Mouse (Mus musculus): ENCODE measurements around the gene Nudt2. TPM values are rescaled to one million over a fixed set of nuclear protein-coding genes. Genes with fewer than 3 reads are reported as not detected.

Gene Nudt2
- polyA plus RNA-seq, 1 experiment from 2014 or later = 59.7 TPM

- Histone ChIP-seq H3K4me1 (ENCODE audit: control insufficient read depth, insufficient read depth, low read length) (no peaks in the 10 kb centered on the region), H3K4me2 (ENCODE audit: low read depth, low read length) (no peak overlapping the region), H3K9me3 (replicated peaks; ENCODE audit: control insufficient read depth, low read length) (no peaks in the 10 kb centered on the region), H3K36me3 (replicated peaks; ENCODE audit: control insufficient read depth, insufficient read depth, low read depth, low read length) (no peaks in the 10 kb centered on the region), H3K4me3 (ENCODE audit: low read depth, low read length) (no peak overlapping the region), H3K9ac (replicated peaks; ENCODE audit: low read length) (no peak overlapping the region), H3K27me3 (ENCODE audit: control insufficient read depth, insufficient read depth, low read length) (no peaks in the 10 kb centered on the region), H3K27ac (replicated peaks; ENCODE audit: low read depth, low read length) (no peak overlapping the region)
- peak; percentile 65 for DNase-seq (ENCODE audit: low spot score)
- WGBS = 50% methylated on average over 5 of the region's 5 CpGs
- ATAC-seq (replicated peaks; ENCODE audit: insufficient number of reproducible peaks, low FRiP score, low TSS enrichment, low read depth) = no peak
These were observed 57.8 kb downstream of the Nudt2 start for GRCm38 (mm10) chr4:41522788-41523187.

GRCm38 (mm10) chr4:41523839-41524238 is 58.9 kb downstream of the Nudt2 start:
- Histone ChIP-seq H3K4me3 (ENCODE audit: low read depth, low read length) (no peak overlapping the region), H3K4me2 (ENCODE audit: low read depth, low read length) (no peak overlapping the region), H3K9ac (replicated peaks; ENCODE audit: low read length) (no peak overlapping the region), H3K27me3 (ENCODE audit: control insufficient read depth, insufficient read depth, low read length) (no peaks in the 10 kb centered on the region), H3K27ac (replicated peaks; ENCODE audit: low read depth, low read length) (no peak overlapping the region), H3K4me1 (ENCODE audit: control insufficient read depth, insufficient read depth, low read length) (no peaks in the 10 kb centered on the region), H3K36me3 (replicated peaks; ENCODE audit: control insufficient read depth, insufficient read depth, low read depth, low read length) (no peaks in the 10 kb centered on the region), H3K9me3 (replicated peaks; ENCODE audit: control insufficient read depth, low read length) (no peaks in the 10 kb centered on the region)
- DNase-seq (ENCODE audit: low spot score) (no peak), ATAC-seq (replicated peaks; ENCODE audit: insufficient number of reproducible peaks, low FRiP score, low TSS enrichment, low read depth) (no peak)
- 75% methylated on average over 7 of the region's 7 CpGs for WGBS

GRCm38 (mm10) chr4:41524829-41525228 is 59.9 kb downstream of the Nudt2 start:
- Histone ChIP-seq H3K4me1 (ENCODE audit: control insufficient read depth, insufficient read depth, low read length) (no peaks in the 10 kb centered on the region), H3K27me3 (ENCODE audit: control insufficient read depth, insufficient read depth, low read length) (no peaks in the 10 kb centered on the region), H3K27ac (replicated peaks; ENCODE audit: low read depth, low read length) (no peak overlapping the region), H3K9me3 (replicated peaks; ENCODE audit: control insufficient read depth, low read length) (no peaks in the 10 kb centered on the region), H3K9ac (replicated peaks; ENCODE audit: low read length) (no peak overlapping the region), H3K4me2 (ENCODE audit: low read depth, low read length) (no peak overlapping the region), H3K4me3 (ENCODE audit: low read depth, low read length) (no peak overlapping the region), H3K36me3 (replicated peaks; ENCODE audit: control insufficient read depth, insufficient read depth, low read depth, low read length) (no peaks in the 10 kb centered on the region)
- ATAC-seq (replicated peaks; ENCODE audit: insufficient number of reproducible peaks, low FRiP score, low TSS enrichment, low read depth) = no peak
- WGBS = 72% methylated on average over 9 of the region's 9 CpGs
- DNase-seq (ENCODE audit: low spot score) = no peak

- H3K36me3 ChIP-seq (replicated peaks; ENCODE audit: control insufficient read depth, insufficient read depth, low read depth, low read length) = no peaks in the 10 kb centered on the region
- no peak overlapping the region for H3K9ac ChIP-seq (replicated peaks; ENCODE audit: low read length)
- no peak overlapping the region for H3K27ac ChIP-seq (replicated peaks; ENCODE audit: low read depth, low read length)
- H3K4me1 ChIP-seq (ENCODE audit: control insufficient read depth, insufficient read depth, low read length) = no peaks in the 10 kb centered on the region
- no peaks in the 10 kb centered on the region for H3K9me3 ChIP-seq (replicated peaks; ENCODE audit: control insufficient read depth, low read length)
- no peak overlapping the region for H3K4me3 ChIP-seq (ENCODE audit: low read depth, low read length)
- H3K27me3 ChIP-seq (ENCODE audit: control insufficient read depth, insufficient read depth, low read length) = no peaks in the 10 kb centered on the region
- DNase-seq (ENCODE audit: low spot score) = no peak
- ATAC-seq (replicated peaks; ENCODE audit: insufficient number of reproducible peaks, low FRiP score, low TSS enrichment, low read depth) = no peak
- WGBS = 60% methylated on average over 7 of the region's 7 CpGs
- H3K4me2 ChIP-seq (ENCODE audit: low read depth, low read length) = no peak overlapping the region
These were observed 61.6 kb downstream of the Nudt2 start for GRCm38 (mm10) chr4:41526553-41526952.

- no peak overlapping the region for H3K9ac ChIP-seq (replicated peaks; ENCODE audit: low read length)
- H3K4me3 ChIP-seq (ENCODE audit: low read depth, low read length) = no peak overlapping the region
- no peak overlapping the region for H3K4me2 ChIP-seq (ENCODE audit: low read depth, low read length)
These were observed 62.1 kb downstream of the Nudt2 start for GRCm38 (mm10) chr4:41527076-41527475.

GRCm38 (mm10) chr4:41527996-41528395 is 63.0 kb downstream of the Nudt2 start:
- Histone ChIP-seq H3K4me1 (ENCODE audit: control insufficient read depth, insufficient read depth, low read length) (no peaks in the 10 kb centered on the region), H3K36me3 (replicated peaks; ENCODE audit: control insufficient read depth, insufficient read depth, low read depth, low read length) (no peaks in the 10 kb centered on the region)
- WGBS = 44% methylated on average over 8 of the region's 8 CpGs

More at GRCm38 (mm10) chr4:41527076-41527475, 62.1 kb downstream of the Nudt2 start:
- no peaks in the 10 kb centered on the region for H3K36me3 ChIP-seq (replicated peaks; ENCODE audit: control insufficient read depth, insufficient read depth, low read depth, low read length)
- WGBS = 39% methylated on average over 13 of the region's 13 CpGs
- no peak for ATAC-seq (replicated peaks; ENCODE audit: insufficient number of reproducible peaks, low FRiP score, low TSS enrichment, low read depth)
- H3K9me3 ChIP-seq (replicated peaks; ENCODE audit: control insufficient read depth, low read length) = no peaks in the 10 kb centered on the region
- no peak for DNase-seq (ENCODE audit: low spot score)
- no peaks in the 10 kb centered on the region for H3K27me3 ChIP-seq (ENCODE audit: control insufficient read depth, insufficient read depth, low read length)
- H3K4me1 ChIP-seq (ENCODE audit: control insufficient read depth, insufficient read depth, low read length) = no peaks in the 10 kb centered on the region
- no peak overlapping the region for H3K27ac ChIP-seq (replicated peaks; ENCODE audit: low read depth, low read length)

More at GRCm38 (mm10) chr4:41527996-41528395, 63.0 kb downstream of the Nudt2 start:
- Histone ChIP-seq H3K27ac (replicated peaks; ENCODE audit: low read depth, low read length) (no peak overlapping the region), H3K4me3 (ENCODE audit: low read depth, low read length) (no peak overlapping the region), H3K9ac (replicated peaks; ENCODE audit: low read length) (no peak overlapping the region), H3K4me2 (ENCODE audit: low read depth, low read length) (no peak overlapping the region), H3K9me3 (replicated peaks; ENCODE audit: control insufficient read depth, low read length) (no peaks in the 10 kb centered on the region), H3K27me3 (ENCODE audit: control insufficient read depth, insufficient read depth, low read length) (no peaks in the 10 kb centered on the region)
- DNase-seq (ENCODE audit: low spot score) (no peak), ATAC-seq (replicated peaks; ENCODE audit: insufficient number of reproducible peaks, low FRiP score, low TSS enrichment, low read depth) (no peak)

Other genes with a start within 250 kb of the Nudt2 start
- gene Ubap2, start 190.0 kb upstream of the Nudt2 start, polyA plus RNA-seq (2014; fragmentation: Nextera tagmentation; extraction: Ambion mirVana) = 67.3 and 69.6 TPM in 2 replicates
- 48.3 and 51.3 TPM in 2 replicates for gene Dcaf12, start 150.3 kb upstream of the Nudt2 start, polyA plus RNA-seq (2014; fragmentation: Nextera tagmentation; extraction: Ambion mirVana)
- gene Ubap1, start 116.2 kb upstream of the Nudt2 start, polyA plus RNA-seq (2014; fragmentation: Nextera tagmentation; extraction: Ambion mirVana) = 69.2 and 80.3 TPM in 2 replicates
- gene Kif24, start 264 bp upstream of the Nudt2 start, polyA plus RNA-seq (2014; fragmentation: Nextera tagmentation; extraction: Ambion mirVana) = 8.7 and 10.1 TPM in 2 replicates
- 9.7 and 11.4 TPM in 2 replicates for gene AI464131, start 37.9 kb downstream of the Nudt2 start, polyA plus RNA-seq (2014; fragmentation: Nextera tagmentation; extraction: Ambion mirVana)
- gene 1110017D15Rik, start 52.2 kb downstream of the Nudt2 start, polyA plus RNA-seq (2014; fragmentation: Nextera tagmentation; extraction: Ambion mirVana) = 6.3 and 6.4 TPM in 2 replicates
- 2.3 and 4.3 TPM in 2 replicates for gene Fam219a, start 104.4 kb downstream of the Nudt2 start, polyA plus RNA-seq (2014; fragmentation: Nextera tagmentation; extraction: Ambion mirVana)
- gene Dnaic1, start 104.6 kb downstream of the Nudt2 start, polyA plus RNA-seq (2014; fragmentation: Nextera tagmentation; extraction: Ambion mirVana) = 0.21 and 1.5 TPM in 2 replicates
- gene Enho, start 175.2 kb downstream of the Nudt2 start, polyA plus RNA-seq (2014; fragmentation: Nextera tagmentation; extraction: Ambion mirVana) = 19.9 and 24.5 TPM in 2 replicates
- gene Cntfr, start 231.9 kb downstream of the Nudt2 start, polyA plus RNA-seq (2014; fragmentation: Nextera tagmentation; extraction: Ambion mirVana) = 8.8 and 9.8 TPM in 2 replicates
- gene Il11ra1, start 234.8 kb downstream of the Nudt2 start, polyA plus RNA-seq (2014; fragmentation: Nextera tagmentation; extraction: Ambion mirVana) = 199 and 201 TPM in 2 replicates
- 89.4 and 101 TPM in 2 replicates for gene Rpp25l, start 248.4 kb downstream of the Nudt2 start, polyA plus RNA-seq (2014; fragmentation: Nextera tagmentation; extraction: Ambion mirVana)